In genomic region chr15:74179971-74180370, GRCm38 (mm10) we compare ENCODE assay signal across 12 mouse cellular contexts.
DNase-seq lines count a peak whose midpoint lies in the region; ATAC-seq and TF ChIP-seq lines count a peak whose summit lies in the region.
"Had no signal": no experiment of that assay in that cellular context is flagged by ENCODE, and none has a peak within 500 bp of the region (broad histone marks: within the 10 kb centered on the region; RNA-seq: fewer than 3 reads in every experiment).

No protein-coding gene starts in this region.

- WGBS in liver, postnatal 0 days (ENCODE audit: insufficient replicate concordance): 30% methylated on average over 6 of the region's 6 CpGs
- WGBS in liver, embryonic 12.5 days (ENCODE audit: insufficient replicate concordance): 33% methylated on average over 6 of the region's 6 CpGs

- no peak for TF ChIP-seq EP300 in liver, postnatal 0 days (IDR thresholded peaks at IDR 0.05; ENCODE audit: low read depth)

- no peak overlapping the region for H3K4me3 ChIP-seq in gastrocnemius, adult 2 months
- no peak overlapping the region for H3K4me3 ChIP-seq in liver, postnatal 0 days (ENCODE audit: low read depth, low read length)
- H3K4me3 ChIP-seq in liver, embryonic 12.5 days: no peak overlapping the region
- H3K4me3 ChIP-seq: heart, embryonic 13.5 days; neural tube, embryonic 13.5 days had no signal

- H3K4me1 ChIP-seq in liver, postnatal 0 days (ENCODE audit: insufficient read depth): peaks cover under 1% of the 10 kb centered on the region
- H3K4me1 ChIP-seq in liver, embryonic 12.5 days: no peaks in the 10 kb centered on the region
- H3K4me1 ChIP-seq: heart, embryonic 13.5 days had no signal

- H3K9me3 ChIP-seq in liver, postnatal 0 days (ENCODE audit: low read length): no peaks in the 10 kb centered on the region
- H3K9me3 ChIP-seq in liver, embryonic 12.5 days (replicated peaks): no peaks in the 10 kb centered on the region
- H3K9me3 ChIP-seq: heart, embryonic 13.5 days; neural tube, embryonic 13.5 days had no signal

- H3K36me3 ChIP-seq in liver, postnatal 0 days (replicated peaks; ENCODE audit: insufficient read depth, low read length): no peaks in the 10 kb centered on the region
- H3K36me3 ChIP-seq in liver, embryonic 12.5 days: no peaks in the 10 kb centered on the region
- H3K36me3 ChIP-seq: G1E; heart, embryonic 13.5 days; neural tube, embryonic 13.5 days had no signal

- DNase-seq in gastrocnemius, adult 2 months: no peak
- DNase-seq in gastrocnemius, postnatal 36 days: no peak
- peak; percentile 20 for DNase-seq in liver, postnatal 0 days
- peak; percentile 56 for DNase-seq in ES-CJ7 (ENCODE audit: low read depth, low spot score)
- peak; percentile 51 for DNase-seq in embryo, embryonic 10.5 days (ENCODE audit: low spot score)
- no peak for DNase-seq in ovary, postnatal 14 days (ENCODE audit: low spot score)
- no peak for DNase-seq in thymus, postnatal 36 days
- DNase-seq: kidney, adult 18-20 months had no signal

- H3K27me3 ChIP-seq in liver, postnatal 0 days (ENCODE audit: insufficient read depth, low read length): no peaks in the 10 kb centered on the region
- no peaks in the 10 kb centered on the region for H3K27me3 ChIP-seq in liver, embryonic 12.5 days (replicated peaks)
- H3K27me3 ChIP-seq: neural tube, embryonic 13.5 days had no signal

- no peak for ATAC-seq in liver, postnatal 0 days
- no peak for ATAC-seq in liver, embryonic 12.5 days

- peak; percentile 46 for TF ChIP-seq CTCF in gastrocnemius, adult 2 months (IDR thresholded peaks at IDR 0.05)
- TF ChIP-seq CTCF in liver, postnatal 0 days (IDR thresholded peaks at IDR 0.05; ENCODE audit: low read depth): peak; percentile 42

- no peak overlapping the region for H3K4me2 ChIP-seq in liver, postnatal 0 days (ENCODE audit: low read depth, low read length)
- no peak overlapping the region for H3K4me2 ChIP-seq in liver, embryonic 12.5 days
- H3K4me2 ChIP-seq: heart, embryonic 13.5 days; neural tube, embryonic 13.5 days had no signal

- intact Hi-C loops in gastrocnemius, adult 2 months (cut with DNase I): no loop called here
- intact Hi-C loops in gastrocnemius, postnatal 36 days (cut with DNase I): no loop called here

- H3K27ac ChIP-seq in gastrocnemius, adult 2 months: no peak overlapping the region
- no peak overlapping the region for H3K27ac ChIP-seq in liver, postnatal 0 days (ENCODE audit: low read depth)
- H3K27ac ChIP-seq in liver, embryonic 12.5 days: no peak overlapping the region
- H3K27ac ChIP-seq: heart, embryonic 13.5 days; neural tube, embryonic 13.5 days had no signal

- H3K9ac ChIP-seq in liver, postnatal 0 days (replicated peaks): no peak overlapping the region
- no peak overlapping the region for H3K9ac ChIP-seq in liver, embryonic 12.5 days
- H3K9ac ChIP-seq: heart, embryonic 13.5 days; neural tube, embryonic 13.5 days had no signal

Comparison
In these comparisons a context has a peak if more than half of its experiments do, and no peak if none do; other contexts are left out.
1. DNase-seq: peak in liver, postnatal 0 days (single experiment), ES-CJ7 (single experiment) and embryo, embryonic 10.5 days (single experiment); none in gastrocnemius, adult 2 months (single experiment), gastrocnemius, postnatal 36 days (0 of 2), ovary, postnatal 14 days (single experiment) and thymus, postnatal 36 days (0 of 2).